Mouse (Mus musculus) layer of hippocampus, postnatal 25 days (tissue): ENCODE results near the gene Sirt7. TPM values are rescaled to one million over a fixed set of nuclear protein-coding genes. Genes with fewer than 3 reads are reported as not detected.
A peak's percentile ranks its signal among the peaks of the same experiment; 100 is the strongest.

Experiments used
- DNase-seq, 2 experiments: peaks; one replicate each; pipeline ENCODE4 v3.0.0; 2022; ENCODE audit warnings: mixed read lengths in 2 of 2, low spot score in 1 of 2; ENCODE audit errors: extremely low spot score in 1 of 2
- total RNA-seq, 2 experiments: library from RNA; stranded (reverse); gene quantifications; 2 replicates each; pipeline ENCODE4 v1.2.3; 2021

The Sirt7 gene
- total RNA-seq, 2 experiments from 2014 or later, result 36.1 to 42.4 TPM

- DNase-seq, result no peak
These were observed 6.2 kb downstream of the Sirt7 start for GRCm38 (mm10) chr11:120618619-120619535.

GRCm38 (mm10) chr11:120617519-120618112 is 7.4 kb downstream of the Sirt7 start, which contains the start of gene Pcyt2:
TSS of gene Pcyt2 (minus strand) at chr11:120617936.
- DNase-seq, result peak; percentile 80 to 83

GRCm38 (mm10) chr11:120616617-120617294 is 8.3 kb downstream of the Sirt7 start:
- no peak for DNase-seq

GRCm38 (mm10) chr11:120615606-120616203 is 9.3 kb downstream of the Sirt7 start:
- no peak for DNase-seq

GRCm38 (mm10) chr11:120615167-120615566 is 9.9 kb downstream of the Sirt7 start:
- DNase-seq, result no peak

- DNase-seq, result no peak
These were observed 11.1 kb downstream of the Sirt7 start for GRCm38 (mm10) chr11:120613976-120614375.

- no peak for DNase-seq
These were observed 11.5 kb downstream of the Sirt7 start for GRCm38 (mm10) chr11:120613481-120613972.

GRCm38 (mm10) chr11:120612763-120613162 is 12.3 kb downstream of the Sirt7 start:
- peak; percentile 44 to 72 for DNase-seq

GRCm38 (mm10) chr11:120610477-120611046 is 14.5 kb downstream of the Sirt7 start:
- no peak for DNase-seq

GRCm38 (mm10) chr11:120609250-120609649 is 15.8 kb downstream of the Sirt7 start:
- no peak for DNase-seq

GRCm38 (mm10) chr11:120608241-120609034 is 16.6 kb downstream of the Sirt7 start, which contains the start of gene Npb:
TSS of gene Npb (plus strand) at chr11:120608477.
- no peak for DNase-seq

GRCm38 (mm10) chr11:120606764-120607163 is 18.3 kb downstream of the Sirt7 start:
- no peak for DNase-seq

GRCm38 (mm10) chr11:120605667-120606066 is 19.4 kb downstream of the Sirt7 start:
- no peak for DNase-seq

- DNase-seq, result no peak
These were observed 21.5 kb downstream of the Sirt7 start for GRCm38 (mm10) chr11:120603545-120603944.

- DNase-seq, result no peak
These were observed 24.3 kb downstream of the Sirt7 start for GRCm38 (mm10) chr11:120600716-120601115.

GRCm38 (mm10) chr11:120598990-120599549 is 26.0 kb downstream of the Sirt7 start:
- no peak for DNase-seq

- DNase-seq, result peak; percentile 84 to 85
These were observed 26.6 kb downstream of the Sirt7 start, which contains the start of the genes Alyref and Anapc11 for GRCm38 (mm10) chr11:120598283-120598989. TSS of gene Alyref (minus strand) at chr11:120598365. TSS of gene Anapc11 (plus strand) at chr11:120598421.
